Comparison of ENCODE assay signal across 34 mouse cellular contexts in genomic region chr12:29161546-29161945, GRCm38 (mm10).
"Had no signal": no experiment of that assay in that cellular context is flagged by ENCODE, and none has a peak within 500 bp of the region (broad histone marks: within the 10 kb centered on the region; RNA-seq: fewer than 3 reads in every experiment).

No protein-coding gene starts in this region.

- ATAC-seq: hindbrain, embryonic 16.5 days; hindbrain, postnatal 0 days; inflammation-experienced regulatory T-cells, adult 6 months; intestine, embryonic 15.5 days; intestine, embryonic 16.5 days; intestine, postnatal 0 days had no signal

- H3K4me1 ChIP-seq: heart, embryonic 12.5 days; heart, embryonic 13.5 days; heart, embryonic 15.5 days; hindbrain, embryonic 15.5 days; intestine, embryonic 15.5 days had no signal

- DNase-seq: heart, postnatal 10 days; heart, postnatal 14 days; heart, postnatal 36 days; heart, postnatal 4 days; kidney, adult 11 months; kidney, adult 18-20 months; kidney, adult 2 months; kidney, adult 8-10 months; kidney, adult 9 months; kidney, postnatal 10 days; kidney, postnatal 14 days; kidney, postnatal 25 days; kidney, postnatal 36 days; kidney, postnatal 4 days; layer of hippocampus, adult 9-11 months; layer of hippocampus, postnatal 36 days had no signal

- H3K4me2 ChIP-seq: heart, embryonic 12.5 days; heart, embryonic 13.5 days; heart, embryonic 15.5 days; hindbrain, embryonic 12.5 days; hindbrain, embryonic 13.5 days; hindbrain, embryonic 14.5 days; hindbrain, embryonic 15.5 days; intestine, embryonic 15.5 days; kidney, embryonic 15.5 days had no signal

- H3K9ac ChIP-seq: heart, embryonic 12.5 days; heart, embryonic 13.5 days; heart, embryonic 15.5 days; hindbrain, embryonic 12.5 days; hindbrain, embryonic 13.5 days; hindbrain, embryonic 14.5 days; hindbrain, embryonic 15.5 days; intestine, embryonic 15.5 days; kidney, embryonic 15.5 days had no signal

- H3K9me3 ChIP-seq: heart, embryonic 12.5 days; heart, embryonic 13.5 days; heart, embryonic 15.5 days; hindbrain, embryonic 10.5 days; hindbrain, embryonic 12.5 days; hindbrain, embryonic 13.5 days; hindbrain, embryonic 15.5 days; intestine, embryonic 15.5 days; kidney, embryonic 15.5 days had no signal

- H3K4me3 ChIP-seq: heart, embryonic 12.5 days; heart, embryonic 13.5 days; heart, embryonic 15.5 days; hindbrain, embryonic 10.5 days; hindbrain, embryonic 12.5 days; hindbrain, embryonic 13.5 days; hindbrain, embryonic 15.5 days; intestine, embryonic 15.5 days; kidney, embryonic 15.5 days; layer of hippocampus, adult 2 months; left cerebral cortex, adult 2 months had no signal

- H3K27ac ChIP-seq: heart, embryonic 13.5 days; heart, embryonic 15.5 days; hindbrain, embryonic 10.5 days; hindbrain, embryonic 12.5 days; hindbrain, embryonic 13.5 days; hindbrain, embryonic 14.5 days; hindbrain, embryonic 15.5 days; hindbrain, postnatal 0 days; intestine, embryonic 15.5 days; kidney, embryonic 15.5 days; kidney, postnatal 0 days; layer of hippocampus, adult 2 months; left cerebral cortex, adult 2 months had no signal

- H3K27me3 ChIP-seq: heart, embryonic 12.5 days; heart, embryonic 13.5 days; heart, embryonic 15.5 days; hindbrain, embryonic 12.5 days; hindbrain, embryonic 13.5 days; hindbrain, embryonic 15.5 days; intestine, embryonic 15.5 days; kidney, embryonic 15.5 days had no signal

- H3K36me3 ChIP-seq: heart, embryonic 12.5 days; heart, embryonic 13.5 days; heart, embryonic 15.5 days; hindbrain, embryonic 10.5 days; hindbrain, embryonic 12.5 days; hindbrain, embryonic 13.5 days; hindbrain, embryonic 15.5 days; intestine, embryonic 15.5 days; kidney, embryonic 15.5 days had no signal
